Mouse (Mus musculus): ENCODE data around the gene Vkorc1l1.
A peak's percentile ranks its signal among the peaks of the same experiment; 100 is the strongest.
"Not testable (repeated sequence)": the region's sequence is repeated elsewhere in the genome, so short reads cannot be mapped to it uniquely, and the experiment has no call there.

Gene Vkorc1l1

DNA sequence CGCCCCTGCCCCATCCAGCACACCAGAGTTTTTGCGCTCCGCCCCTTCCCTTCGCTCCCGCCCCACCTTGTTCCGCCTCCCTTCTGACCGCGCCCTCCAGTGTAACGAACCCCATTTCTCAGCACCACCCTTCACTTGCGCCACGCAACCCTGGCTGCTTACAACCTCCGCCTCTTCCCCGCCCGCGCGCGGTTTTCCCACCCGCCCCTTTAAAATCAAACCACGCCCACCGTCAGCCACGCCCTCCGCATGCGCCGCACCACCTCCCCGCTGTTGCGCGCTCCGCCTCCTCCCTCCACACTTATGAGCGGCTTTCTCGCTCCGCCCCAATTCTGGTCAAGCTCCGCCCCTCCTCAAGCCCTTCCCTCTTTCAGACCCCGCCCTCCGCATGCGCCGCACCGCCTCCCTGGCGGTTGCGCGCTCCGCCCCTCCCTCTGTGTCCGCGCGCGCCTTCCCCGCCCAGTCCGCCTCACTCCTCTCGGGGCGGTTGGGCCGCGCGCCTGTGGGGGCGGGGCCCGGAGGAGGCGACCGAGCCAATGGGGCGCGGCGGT lies at the start of gene Vkorc1l1:
Gene Vkorc1l1 (plus strand): TSS at position 476 of the 551 bp plus-strand sequence.
- DNase-seq (ENCODE audit: low read depth, low spot score), result peak; percentile 100

- peak; percentile 98 for DNase-seq (ENCODE audit: low read depth, low spot score)
Observed at GRCm38 (mm10) chr5:129895198-129896088, 46.3 kb upstream of the Vkorc1l1 start, which contains the start of gene Zbed5. Gene Zbed5 (plus strand): TSS chr5:129895723.

DNA sequence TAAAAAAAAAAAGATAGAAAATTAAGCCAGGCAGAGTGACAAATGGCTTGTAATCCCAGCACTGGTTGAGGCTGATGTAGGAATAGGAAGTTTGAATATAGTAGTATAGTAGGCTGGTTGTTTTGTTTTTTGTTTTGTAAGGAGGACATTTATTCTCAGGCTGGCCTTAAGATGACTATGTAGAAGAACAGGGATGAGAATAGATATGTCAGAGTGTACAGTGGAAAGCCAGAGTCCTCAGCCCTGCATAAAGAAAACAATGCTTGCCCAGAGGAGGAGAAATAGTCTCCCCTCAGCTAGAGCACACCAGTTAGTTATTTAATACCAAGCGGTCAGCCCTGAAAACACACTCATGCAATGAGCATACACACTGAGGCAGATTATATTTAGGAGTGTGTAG lies 43.3 kb upstream of the Vkorc1l1 start, which contains the start of gene Phkg1:
Gene Phkg1 (minus strand): TSS at position 101 of the 400 bp plus-strand sequence.
- no peak for DNase-seq (ENCODE audit: low read depth, low spot score)

GRCm38 (mm10) chr5:129907775-129908174 lies 34.0 kb upstream of the Vkorc1l1 start:
- no peak for DNase-seq (ENCODE audit: low read depth, low spot score)

- peak; percentile 94 for DNase-seq (ENCODE audit: low read depth, low spot score)
Observed at GRCm38 (mm10) chr5:129908242-129908965, 33.4 kb upstream of the Vkorc1l1 start, which contains the start of gene Nupr1l. Gene Nupr1l (plus strand): TSS chr5:129908540.

GRCm38 (mm10) chr5:129909147-129909546 lies 32.6 kb upstream of the Vkorc1l1 start:
- no peak for DNase-seq (ENCODE audit: low read depth, low spot score)

- no peak for DNase-seq (ENCODE audit: low read depth, low spot score)
Observed at GRCm38 (mm10) chr5:129909591-129909990, 32.2 kb upstream of the Vkorc1l1 start.

GRCm38 (mm10) chr5:129914024-129914423 lies 27.7 kb upstream of the Vkorc1l1 start:
- peak; percentile 48 for DNase-seq (ENCODE audit: low read depth, low spot score)

DNA sequence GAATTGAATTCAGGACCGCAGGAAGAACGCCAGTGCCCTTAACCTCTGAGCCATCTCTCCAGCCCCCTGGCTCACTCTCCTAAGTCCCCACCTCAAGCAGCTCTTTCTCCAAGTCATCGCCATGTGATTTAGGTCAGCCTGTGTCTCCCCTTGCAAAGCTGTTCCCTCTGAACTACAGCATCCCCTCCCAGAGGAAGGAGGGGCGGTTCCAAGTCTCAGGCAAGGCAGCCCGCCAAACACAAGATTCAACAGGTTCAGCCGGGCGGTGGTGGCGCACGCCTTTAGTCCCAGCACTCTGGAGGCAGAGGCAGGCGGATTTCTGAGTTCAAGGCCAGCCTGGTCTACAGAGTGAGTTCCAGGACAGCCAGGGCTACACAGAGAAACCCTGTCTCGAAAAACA lies 26.3 kb upstream of the Vkorc1l1 start:
- not testable (repeated sequence) for DNase-seq (ENCODE audit: low read depth, low spot score)

DNA sequence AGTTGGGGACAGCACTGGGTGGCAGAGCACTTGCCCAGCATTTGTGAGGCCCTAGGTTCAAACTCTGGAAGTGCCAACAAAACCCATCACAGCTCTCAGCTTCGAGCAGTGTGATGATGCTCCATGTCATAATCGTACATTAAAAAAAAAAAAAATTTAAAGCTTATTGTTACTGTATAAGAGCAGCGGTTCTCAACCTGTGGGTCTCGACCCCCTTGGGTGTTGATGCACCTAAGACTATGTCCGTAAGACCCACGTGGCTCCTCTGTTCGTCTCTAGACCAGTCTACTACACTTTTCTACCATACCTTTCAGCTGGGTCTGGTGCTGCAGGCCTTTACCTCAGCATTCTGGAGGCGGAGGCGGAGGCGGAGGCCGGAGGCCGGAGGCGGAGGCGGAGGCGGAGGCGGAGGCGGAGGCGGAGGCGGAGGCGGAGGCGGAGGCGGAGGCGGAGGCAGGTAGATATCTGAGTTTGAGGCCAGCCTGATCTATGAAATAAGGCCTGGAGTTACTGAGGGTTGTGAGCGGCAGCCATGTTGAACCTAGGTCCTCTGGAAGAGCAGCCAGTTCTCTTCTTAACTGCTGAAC lies 23.6 kb upstream of the Vkorc1l1 start:
- no peak for DNase-seq (ENCODE audit: low read depth, low spot score)

- no peak for DNase-seq (ENCODE audit: low read depth, low spot score)
Observed at GRCm38 (mm10) chr5:129918752-129919151, 23.0 kb upstream of the Vkorc1l1 start.

DNA sequence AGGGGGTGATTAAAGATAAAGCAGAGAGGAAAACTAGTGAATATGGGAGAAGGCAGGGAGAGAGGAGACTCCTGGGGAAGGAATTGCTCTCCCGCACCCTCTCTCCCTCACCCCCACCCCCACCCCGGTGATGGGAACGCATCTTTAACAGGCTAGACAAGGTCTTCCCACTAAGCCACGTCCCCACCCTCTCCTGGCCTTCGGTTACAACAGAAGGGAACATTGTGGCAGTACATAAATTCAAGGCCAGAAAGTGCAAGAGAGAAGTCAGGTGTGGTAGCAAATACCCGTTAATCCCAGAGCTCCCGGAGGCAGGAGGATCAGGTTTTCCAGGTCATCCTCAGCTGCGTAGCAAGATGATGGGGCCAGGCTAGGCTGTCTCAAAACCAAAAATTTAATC lies 22.4 kb upstream of the Vkorc1l1 start:
- no peak for DNase-seq (ENCODE audit: low read depth, low spot score)

- no peak for DNase-seq (ENCODE audit: low read depth, low spot score)
Observed at GRCm38 (mm10) chr5:129921972-129922371, 19.8 kb upstream of the Vkorc1l1 start.

GRCm38 (mm10) chr5:129924820-129925452 lies 16.8 kb upstream of the Vkorc1l1 start:
- no peak for DNase-seq (ENCODE audit: low read depth, low spot score)

GRCm38 (mm10) chr5:129925933-129926332 lies 15.8 kb upstream of the Vkorc1l1 start:
- no peak for DNase-seq (ENCODE audit: low read depth, low spot score)

DNA sequence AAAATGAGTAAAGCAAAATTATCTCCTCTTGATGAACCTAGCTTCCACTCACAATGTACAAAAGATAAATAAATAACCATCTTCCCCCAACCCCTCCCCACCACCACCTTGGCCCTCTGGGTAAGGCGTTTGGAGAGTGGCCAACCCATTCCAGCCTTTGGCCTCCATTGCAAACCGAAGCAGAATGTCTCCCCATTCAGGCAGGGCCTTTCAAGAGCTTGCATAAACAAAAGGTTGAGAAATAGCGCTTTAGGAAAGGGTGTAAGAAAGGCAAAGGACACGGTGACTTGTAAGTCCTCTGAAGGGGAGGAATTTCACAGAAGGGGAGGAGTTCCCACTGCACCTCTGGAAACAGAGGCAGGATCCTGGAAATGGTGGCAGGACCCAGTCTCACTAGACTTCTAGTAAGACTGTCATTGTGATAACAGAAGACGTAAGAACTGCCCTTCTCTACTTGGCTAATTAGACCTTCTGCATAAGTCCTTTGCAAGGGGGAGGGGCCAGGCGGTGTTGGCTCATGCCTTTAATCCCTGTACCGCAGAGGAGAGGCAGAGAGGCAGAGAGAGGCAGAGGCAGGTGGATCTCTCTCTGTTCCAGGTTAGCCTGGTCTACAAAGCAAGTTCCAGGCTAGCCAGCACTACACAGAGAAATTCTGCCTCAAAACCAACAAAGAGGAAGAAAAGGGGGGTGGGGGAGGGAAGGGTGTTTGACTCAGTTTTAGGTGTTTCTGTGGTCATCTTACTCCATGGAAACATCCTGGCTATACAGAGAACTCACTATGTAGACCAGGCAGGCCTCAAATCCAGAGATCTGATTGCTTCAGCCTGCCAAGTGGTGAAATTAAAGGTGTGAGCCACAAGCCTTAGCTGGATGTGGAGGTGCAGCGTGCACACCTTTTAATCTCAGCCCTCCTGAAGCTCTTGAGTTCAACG lies 11.6 kb upstream of the Vkorc1l1 start:
- DNase-seq (ENCODE audit: low read depth, low spot score), result no peak

GRCm38 (mm10) chr5:129936941-129937340 lies 4.8 kb upstream of the Vkorc1l1 start:
- no peak for DNase-seq (ENCODE audit: low read depth, low spot score)

DNA sequence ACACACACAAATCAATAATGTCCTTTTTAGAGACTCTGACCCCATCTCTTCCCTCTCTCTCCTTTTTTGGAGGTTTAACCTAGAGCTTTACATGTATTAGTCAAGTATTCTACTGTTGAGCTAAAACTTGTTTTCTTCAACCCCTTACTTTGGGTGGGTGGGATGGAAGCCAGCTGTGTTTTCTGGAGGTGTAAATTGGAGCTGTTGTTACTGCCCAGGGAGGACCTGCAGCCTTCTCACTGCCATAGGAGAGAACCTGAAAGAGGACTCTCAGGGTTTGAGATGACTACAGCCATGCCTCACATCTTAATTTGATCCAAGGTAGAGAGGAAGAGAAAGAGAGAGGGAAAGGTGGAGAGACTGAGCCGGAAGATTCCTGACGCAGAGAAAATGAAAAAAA lies 1.5 kb upstream of the Vkorc1l1 start:
- DNase-seq (ENCODE audit: low read depth, low spot score), result no peak

DNA sequence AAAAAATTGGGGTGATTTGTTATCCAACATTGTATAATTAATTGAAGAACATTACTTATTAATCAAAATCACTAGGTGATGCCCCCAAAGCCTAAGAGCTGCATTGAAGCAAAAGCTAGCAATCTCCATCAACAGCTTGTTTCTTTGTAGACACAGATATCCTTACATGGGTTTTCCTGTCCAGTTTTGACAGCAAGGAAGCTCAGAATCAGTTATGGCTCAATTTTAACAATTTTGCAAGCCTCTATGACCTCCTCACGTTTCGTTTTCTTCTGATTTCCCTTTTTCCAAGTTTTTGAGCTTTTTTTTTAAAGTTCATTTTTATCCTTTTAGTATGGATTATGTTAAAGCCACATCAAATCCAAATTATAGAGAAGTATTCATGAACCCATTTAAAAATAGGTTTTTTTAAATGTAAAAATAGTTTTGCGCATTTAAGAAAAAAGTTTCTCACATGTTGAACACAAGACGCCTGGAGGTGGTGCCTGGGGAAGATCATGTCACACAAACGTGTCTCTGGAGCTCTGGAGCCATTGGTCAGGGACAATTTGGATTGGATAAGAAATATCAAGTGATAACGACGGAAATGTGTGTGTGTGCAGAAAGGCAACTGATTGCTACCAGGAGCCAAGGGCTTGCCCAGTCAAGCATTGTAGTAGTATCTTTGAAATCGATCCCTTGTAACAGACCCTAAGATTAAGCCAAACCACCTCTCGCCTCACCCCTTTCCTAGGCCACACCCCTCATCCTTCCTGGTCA lies 855 bp upstream of the Vkorc1l1 start:
- DNase-seq (ENCODE audit: low read depth, low spot score), result no peak

Measured in brain, adult 2 months (tissue).